Mouse (Mus musculus): ENCODE results near the gene Kazn. TPM values are rescaled to one million over a fixed set of nuclear protein-coding genes. Genes with fewer than 3 reads are reported as not detected.

The Kazn gene
- polyA plus RNA-seq, 1 experiment from 2014 or later, result 18.3 TPM

GRCm38 (mm10) chr4:142088836-142089235 is 150.4 kb downstream of the Kazn start:
- Histone ChIP-seq H3K36me3 (ENCODE audit: poor library complexity, severe bottlenecking) (no peaks in the 10 kb centered on the region), H3K4me3 (no peak overlapping the region), H3K4me1 (peaks cover 14% of the 10 kb centered on the region), H3K9ac (no peak overlapping the region), H3K9me3 (replicated peaks) (no peaks in the 10 kb centered on the region), H3K4me2 (no peak overlapping the region), H3K27me3 (peaks cover 34% of the 10 kb centered on the region), H3K27ac (no peak overlapping the region)
- 80% methylated on average over 6 of the region's 6 CpGs for WGBS
- ATAC-seq, result no peak

DNA sequence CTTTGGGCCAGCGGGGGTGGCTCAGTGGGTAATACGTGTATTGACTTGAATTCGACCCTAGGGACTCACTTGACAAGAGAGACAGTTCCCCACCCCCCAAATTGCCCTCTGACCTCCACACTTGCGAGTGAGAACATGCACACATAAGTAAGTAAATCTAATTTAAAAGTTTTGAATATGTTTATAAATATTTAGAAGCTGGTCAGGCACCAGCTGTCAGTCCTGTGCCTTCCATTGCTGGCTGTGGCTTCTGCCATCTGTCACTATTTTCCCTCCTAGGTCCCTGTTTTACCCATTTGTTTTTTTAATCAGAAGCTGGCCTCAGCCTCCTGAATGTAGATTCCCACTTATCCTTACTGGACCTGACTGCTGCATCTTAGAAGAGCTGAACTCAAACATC is 150.8 kb downstream of the Kazn start:
- Histone ChIP-seq H3K4me2 (no peak overlapping the region), H3K9me3 (replicated peaks) (no peaks in the 10 kb centered on the region), H3K9ac (no peak overlapping the region), H3K4me1 (peaks cover 19% of the 10 kb centered on the region), H3K27ac (no peak overlapping the region), H3K4me3 (no peak overlapping the region), H3K36me3 (ENCODE audit: poor library complexity, severe bottlenecking) (no peaks in the 10 kb centered on the region), H3K27me3 (peaks cover 34% of the 10 kb centered on the region)
- 33% methylated on average over 4 of the region's 4 CpGs for WGBS
- no peak for ATAC-seq

- WGBS, result 6% methylated on average over 20 of the region's 20 CpGs
- Histone ChIP-seq H3K27ac (no peak overlapping the region), H3K4me3 (peak overlapping the region; percentile 59), H3K27me3 (peaks cover 49% of the 10 kb centered on the region), H3K4me1 (peaks cover 33% of the 10 kb centered on the region), H3K9ac (no peak overlapping the region), H3K9me3 (replicated peaks) (no peaks in the 10 kb centered on the region), H3K36me3 (ENCODE audit: poor library complexity, severe bottlenecking) (no peaks in the 10 kb centered on the region), H3K4me2 (peak overlapping the region; percentile 98)
- no peak for ATAC-seq
Observed at GRCm38 (mm10) chr4:142084936-142085563, 154.2 kb downstream of the Kazn start.

DNA sequence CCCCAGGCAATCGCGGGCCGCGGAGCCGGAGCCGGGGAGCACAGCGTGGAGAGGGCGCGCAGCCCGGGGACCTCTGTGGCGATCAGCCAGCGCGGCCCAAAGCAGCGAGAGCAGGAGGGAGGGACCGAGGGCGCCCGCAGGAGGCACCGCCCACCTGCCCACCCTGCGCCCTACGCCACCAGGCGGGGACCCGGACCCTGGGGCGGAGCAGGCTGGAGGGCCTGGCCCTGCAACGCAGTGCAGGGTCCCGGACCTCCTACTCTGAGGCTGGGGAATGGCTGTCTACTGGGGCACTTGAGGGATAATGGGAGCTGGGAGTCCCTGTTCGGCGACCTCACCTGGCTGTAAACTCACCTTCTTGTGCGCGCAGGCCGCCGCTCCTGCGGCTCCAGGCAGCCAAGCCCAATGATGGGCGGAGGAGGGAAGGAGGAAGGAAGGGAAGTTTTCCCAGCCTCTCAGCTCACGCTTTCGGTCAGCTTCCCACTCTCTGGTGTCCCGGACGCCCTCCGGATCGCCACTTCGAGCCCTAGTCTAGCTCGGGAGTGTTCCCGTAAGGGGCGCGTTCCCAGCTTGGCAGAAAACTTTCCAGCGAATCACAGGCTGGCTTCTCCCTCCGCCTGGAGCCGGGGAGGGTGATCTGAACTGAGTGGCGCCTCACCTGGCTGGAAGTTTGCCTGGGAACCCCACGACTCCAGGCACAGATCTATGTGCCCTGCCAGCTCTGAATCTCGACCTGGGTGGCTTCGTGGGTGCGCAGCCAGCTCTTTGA is 154.9 kb downstream of the Kazn start, which contains the start of gene Tmem51:
Gene Tmem51, minus strand, starts transcription at position 174 of the 769 bp plus-strand sequence.
- Histone ChIP-seq H3K4me2 (peak within 1 kb of the TSS; percentile 98), H3K4me1 (peaks cover 33% of the 10 kb centered on the region), H3K27ac (no peak within 1 kb of the TSS), H3K4me3 (peak within 1 kb of the TSS; percentile 59), H3K36me3 (ENCODE audit: poor library complexity, severe bottlenecking) (no peaks in the 10 kb centered on the region), H3K9me3 (replicated peaks) (no peaks in the 10 kb centered on the region), H3K9ac (peak within 1 kb of the TSS; percentile 69), H3K27me3 (peaks cover 47% of the 10 kb centered on the region)
- peak; percentile 76 for ATAC-seq
- WGBS, result under 1% methylated on average over 51 of the region's 52 CpGs

GRCm38 (mm10) chr4:142083762-142084130 is 155.5 kb downstream of the Kazn start:
- Histone ChIP-seq H3K36me3 (ENCODE audit: poor library complexity, severe bottlenecking) (no peaks in the 10 kb centered on the region), H3K4me2 (peak overlapping the region; percentile 98), H3K9me3 (replicated peaks) (no peaks in the 10 kb centered on the region), H3K4me1 (peaks cover 33% of the 10 kb centered on the region), H3K27me3 (peaks cover 47% of the 10 kb centered on the region), H3K4me3 (peak overlapping the region; percentile 59), H3K9ac (peak overlapping the region; percentile 69), H3K27ac (no peak overlapping the region)
- ATAC-seq, result peak; percentile 70
- under 1% methylated on average over 29 of the region's 29 CpGs for WGBS

DNA sequence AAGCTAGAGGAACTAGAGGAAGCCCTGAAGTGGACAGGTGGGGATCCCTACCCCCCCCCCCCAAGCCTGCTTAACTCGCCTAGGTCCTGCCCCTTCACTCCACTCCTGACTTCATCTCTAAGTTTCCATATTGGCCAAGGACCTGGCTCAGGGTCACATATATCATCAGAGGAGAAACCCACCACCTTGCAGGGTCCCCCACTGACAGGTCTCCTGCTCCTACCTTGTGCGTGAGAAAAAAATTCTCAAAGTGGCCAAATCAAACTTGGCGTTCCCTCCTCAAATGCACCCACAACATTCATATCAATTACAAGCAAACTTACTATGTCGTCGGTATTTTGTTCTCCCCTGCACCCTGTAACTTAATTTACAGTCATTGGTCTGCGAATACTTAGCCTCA is 156.0 kb downstream of the Kazn start:
- Histone ChIP-seq H3K4me1 (peaks cover 33% of the 10 kb centered on the region), H3K36me3 (ENCODE audit: poor library complexity, severe bottlenecking) (no peaks in the 10 kb centered on the region), H3K27me3 (peaks cover 47% of the 10 kb centered on the region), H3K9me3 (replicated peaks) (no peaks in the 10 kb centered on the region), H3K27ac (no peak overlapping the region), H3K9ac (no peak overlapping the region), H3K4me2 (peak overlapping the region; percentile 98), H3K4me3 (peak overlapping the region; percentile 59; the same call in 1 of the 2 replicates)
- WGBS, result 58% methylated on average over 6 of the region's 6 CpGs
- ATAC-seq, result no peak

- 79% methylated on average over 4 of the region's 4 CpGs for WGBS
- H3K9me3 ChIP-seq (replicated peaks), result no peaks in the 10 kb centered on the region
- H3K4me2 ChIP-seq, result no peak overlapping the region
- H3K36me3 ChIP-seq (ENCODE audit: poor library complexity, severe bottlenecking), result no peaks in the 10 kb centered on the region
- no peak overlapping the region for H3K27ac ChIP-seq
- H3K27me3 ChIP-seq, result peaks cover 47% of the 10 kb centered on the region
- H3K9ac ChIP-seq, result no peak overlapping the region
- H3K4me1 ChIP-seq, result peaks cover 33% of the 10 kb centered on the region
- H3K4me3 ChIP-seq, result no peak overlapping the region
- ATAC-seq, result no peak
Observed at GRCm38 (mm10) chr4:142082703-142083102, 156.5 kb downstream of the Kazn start.

DNA sequence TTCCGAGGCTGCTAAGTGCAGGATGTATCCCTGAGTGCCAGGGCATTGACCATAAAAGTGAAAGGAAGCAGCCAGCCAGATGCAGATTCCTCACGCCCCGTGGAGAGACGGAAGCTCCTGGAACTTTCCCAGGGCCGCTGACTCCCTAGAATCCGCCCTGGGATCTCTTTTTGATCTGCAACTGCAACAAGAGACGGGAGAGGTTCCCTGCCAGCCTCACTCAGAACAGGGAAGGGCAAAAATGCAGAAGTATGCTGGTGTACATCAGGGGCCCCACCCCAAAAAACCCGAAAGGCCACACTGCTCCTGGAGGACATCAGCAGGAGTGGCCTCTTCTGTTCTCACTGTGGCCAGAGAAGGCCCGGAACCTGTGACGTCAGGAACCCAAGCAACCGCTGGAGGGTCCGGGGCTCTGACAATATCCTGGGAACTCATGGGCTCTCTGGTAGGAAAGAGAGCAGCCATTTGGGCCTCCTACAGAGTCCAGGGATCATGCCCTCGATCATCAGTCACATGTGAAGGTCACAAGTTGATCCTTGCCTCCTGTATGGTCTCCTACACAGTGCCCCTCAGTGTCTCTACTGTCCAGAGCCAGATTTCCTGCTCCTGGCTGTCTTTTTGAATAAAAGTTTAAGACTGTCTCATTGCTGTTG is 157.4 kb downstream of the Kazn start:
- Histone ChIP-seq H3K9ac (no peak overlapping the region), H3K4me3 (no peak overlapping the region), H3K36me3 (ENCODE audit: poor library complexity, severe bottlenecking) (no peaks in the 10 kb centered on the region), H3K4me1 (peaks cover 38% of the 10 kb centered on the region), H3K4me2 (no peak overlapping the region), H3K27ac (no peak overlapping the region), H3K27me3 (peaks cover 45% of the 10 kb centered on the region), H3K9me3 (replicated peaks) (no peaks in the 10 kb centered on the region)
- WGBS, result 70% methylated on average over 13 of the region's 13 CpGs
- ATAC-seq, result no peak

- peaks cover 38% of the 10 kb centered on the region for H3K27me3 ChIP-seq
- WGBS, result 51% methylated on average over 18 of the region's 18 CpGs
- no peaks in the 10 kb centered on the region for H3K36me3 ChIP-seq (ENCODE audit: poor library complexity, severe bottlenecking)
- ATAC-seq, result peak; percentile 16; the same call in 1 of the 2 replicates
- H3K27ac ChIP-seq, result no peak overlapping the region
- no peaks in the 10 kb centered on the region for H3K9me3 ChIP-seq (replicated peaks)
- H3K9ac ChIP-seq, result no peak overlapping the region
- H3K4me3 ChIP-seq, result no peak overlapping the region
- peaks cover 38% of the 10 kb centered on the region for H3K4me1 ChIP-seq
- no peak overlapping the region for H3K4me2 ChIP-seq
Observed at GRCm38 (mm10) chr4:142080901-142081630, 158.1 kb downstream of the Kazn start.

DNA sequence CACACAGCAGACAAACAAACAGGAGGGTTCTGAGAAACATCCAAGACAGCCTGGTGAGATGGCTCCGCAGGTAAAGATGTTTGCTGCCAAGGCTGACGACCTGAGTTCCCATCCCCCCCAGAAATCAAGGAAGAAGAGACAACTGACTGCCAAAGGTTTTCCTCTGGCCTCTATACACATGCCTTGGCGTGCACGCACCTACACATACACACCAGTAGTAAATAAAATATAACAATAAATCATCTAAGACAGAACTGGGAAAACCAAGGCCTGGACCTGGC is 158.8 kb downstream of the Kazn start:
- peaks cover 38% of the 10 kb centered on the region for H3K4me1 ChIP-seq
- H3K27ac ChIP-seq, result no peak overlapping the region
- no peaks in the 10 kb centered on the region for H3K36me3 ChIP-seq (ENCODE audit: poor library complexity, severe bottlenecking)
- no peaks in the 10 kb centered on the region for H3K9me3 ChIP-seq (replicated peaks)
- no peak overlapping the region for H3K4me2 ChIP-seq
- no peak overlapping the region for H3K4me3 ChIP-seq
- peaks cover 32% of the 10 kb centered on the region for H3K27me3 ChIP-seq
- no peak overlapping the region for H3K9ac ChIP-seq
- WGBS, result 74% methylated on average over 4 of the region's 4 CpGs
- ATAC-seq, result no peak

- H3K36me3 ChIP-seq (ENCODE audit: poor library complexity, severe bottlenecking), result no peaks in the 10 kb centered on the region
- no peaks in the 10 kb centered on the region for H3K9me3 ChIP-seq (replicated peaks)
- H3K27me3 ChIP-seq, result peaks cover 26% of the 10 kb centered on the region
- no peak for ATAC-seq
- H3K9ac ChIP-seq, result no peak overlapping the region
- no peak overlapping the region for H3K4me3 ChIP-seq
- peaks cover 34% of the 10 kb centered on the region for H3K4me1 ChIP-seq
- no peak overlapping the region for H3K27ac ChIP-seq
- no peak overlapping the region for H3K4me2 ChIP-seq
- 86% methylated on average over 14 of the region's 14 CpGs for whole genome bisulfite sequencing
Observed at GRCm38 (mm10) chr4:142079629-142080486, 159.3 kb downstream of the Kazn start.

All from forebrain, embryonic 13.5 days (tissue).